Mouse (Mus musculus): Measurements from ENCODE around the gene Fam183b. TPM values are rescaled to one million over a fixed set of nuclear protein-coding genes. Genes with fewer than 3 reads are reported as not detected.
"Not testable (repeated sequence)": the region's sequence is repeated elsewhere in the genome, so short reads cannot be mapped to it uniquely, and the experiment has no call there.

The Fam183b gene
- total and polyA plus RNA-seq, 2 experiments from 2014 or later = 2.6 to 17.3 TPM

GRCm38 (mm10) chr11:58829764-58830163 is 28.0 kb upstream of the Fam183b start:
- Histone ChIP-seq H3K36me3 (ENCODE audit: insufficient read depth, low read length) (no peaks in the 10 kb centered on the region), H3K9me3 (ENCODE audit: low read length) (no peaks in the 10 kb centered on the region), H3K9ac (replicated peaks; ENCODE audit: low read length, poor library complexity, severe bottlenecking) (no peak overlapping the region), H3K27me3 (ENCODE audit: insufficient read depth, low read length) (no peaks in the 10 kb centered on the region), H3K4me3 (ENCODE audit: low read depth, low read length) (no peak overlapping the region), H3K4me1 (ENCODE audit: insufficient read depth, low read length) (no peaks in the 10 kb centered on the region), H3K27ac (ENCODE audit: low read depth, low read length) (no peak overlapping the region), H3K4me2 (ENCODE audit: low read depth, low read length, poor library complexity, severe bottlenecking) (no peak overlapping the region)
- ATAC-seq (ENCODE audit: low FRiP score) (no peak), DNase-seq (ENCODE audit: low spot score) (no peak)
- TF ChIP-seq CTCF (IDR thresholded peaks at IDR 0.05) = no peak
- 86% methylated on average over 3 of the region's 3 CpGs for WGBS

GRCm38 (mm10) chr11:58828937-58829336 is 27.2 kb upstream of the Fam183b start, which contains the start of gene Olfr312:
TSS of gene Olfr312 (plus strand) at chr11:58829237.
- not testable (repeated sequence) for H3K36me3 ChIP-seq (ENCODE audit: insufficient read depth, low read length); H3K27ac ChIP-seq (ENCODE audit: low read depth, low read length); H3K9me3 ChIP-seq (ENCODE audit: low read length); H3K4me2 ChIP-seq (ENCODE audit: low read depth, low read length, poor library complexity, severe bottlenecking); H3K27me3 ChIP-seq (ENCODE audit: insufficient read depth, low read length); DNase-seq (ENCODE audit: low spot score); H3K9ac ChIP-seq (replicated peaks; ENCODE audit: low read length, poor library complexity, severe bottlenecking); ATAC-seq (ENCODE audit: low FRiP score); H3K4me1 ChIP-seq (ENCODE audit: insufficient read depth, low read length); H3K4me3 ChIP-seq (ENCODE audit: low read depth, low read length)

- Histone ChIP-seq H3K4me3 (ENCODE audit: low read depth, low read length) (no peak overlapping the region), H3K9ac (replicated peaks; ENCODE audit: low read length, poor library complexity, severe bottlenecking) (no peak overlapping the region), H3K9me3 (ENCODE audit: low read length) (no peaks in the 10 kb centered on the region), H3K36me3 (ENCODE audit: insufficient read depth, low read length) (no peaks in the 10 kb centered on the region), H3K4me2 (ENCODE audit: low read depth, low read length, poor library complexity, severe bottlenecking) (no peak overlapping the region), H3K4me1 (ENCODE audit: insufficient read depth, low read length) (no peaks in the 10 kb centered on the region), H3K27me3 (ENCODE audit: insufficient read depth, low read length) (no peaks in the 10 kb centered on the region), H3K27ac (ENCODE audit: low read depth, low read length) (no peak overlapping the region)
- WGBS = 81% methylated on average over 1 of the region's 1 CpGs
- TF ChIP-seq CTCF (IDR thresholded peaks at IDR 0.05) = no peak
- ATAC-seq (ENCODE audit: low FRiP score) (no peak), DNase-seq (ENCODE audit: low spot score) (no peak)
Observed at GRCm38 (mm10) chr11:58815676-58816075, 13.9 kb upstream of the Fam183b start.

GRCm38 (mm10) chr11:58814700-58815099 is 12.9 kb upstream of the Fam183b start, which contains the start of gene Olfr313:
TSS of gene Olfr313 (plus strand) at chr11:58815000.
- not testable (repeated sequence) for ATAC-seq (ENCODE audit: low FRiP score); H3K9me3 ChIP-seq (ENCODE audit: low read length)
- 50% methylated on average over 1 of the region's 1 CpGs for WGBS

GRCm38 (mm10) chr11:58812001-58812400 is 10.2 kb upstream of the Fam183b start:
- Histone ChIP-seq H3K4me2 (ENCODE audit: low read depth, low read length, poor library complexity, severe bottlenecking) (no peak overlapping the region), H3K9me3 (ENCODE audit: low read length) (no peaks in the 10 kb centered on the region), H3K4me3 (ENCODE audit: low read depth, low read length) (no peak overlapping the region), H3K4me1 (ENCODE audit: insufficient read depth, low read length) (no peaks in the 10 kb centered on the region), H3K27ac (ENCODE audit: low read depth, low read length) (no peak overlapping the region), H3K9ac (replicated peaks; ENCODE audit: low read length, poor library complexity, severe bottlenecking) (no peak overlapping the region), H3K27me3 (ENCODE audit: insufficient read depth, low read length) (no peaks in the 10 kb centered on the region), H3K36me3 (ENCODE audit: insufficient read depth, low read length) (no peaks in the 10 kb centered on the region)
- DNase-seq (ENCODE audit: low spot score) (no peak), ATAC-seq (ENCODE audit: low FRiP score) (no peak)
- 3% methylated on average over 1 of the region's 1 CpGs for WGBS
- TF ChIP-seq CTCF (IDR thresholded peaks at IDR 0.05) = peak; percentile 53

More at GRCm38 (mm10) chr11:58814700-58815099, 12.9 kb upstream of the Fam183b start, which contains the start of gene Olfr313:
- not testable (repeated sequence) for H3K9ac ChIP-seq (replicated peaks; ENCODE audit: low read length, poor library complexity, severe bottlenecking); H3K27ac ChIP-seq (ENCODE audit: low read depth, low read length); H3K27me3 ChIP-seq (ENCODE audit: insufficient read depth, low read length); H3K4me3 ChIP-seq (ENCODE audit: low read depth, low read length); H3K36me3 ChIP-seq (ENCODE audit: insufficient read depth, low read length); H3K4me2 ChIP-seq (ENCODE audit: low read depth, low read length, poor library complexity, severe bottlenecking); DNase-seq (ENCODE audit: low spot score); H3K4me1 ChIP-seq (ENCODE audit: insufficient read depth, low read length)

- no peak for ATAC-seq (ENCODE audit: low FRiP score)
- Histone ChIP-seq H3K9me3 (ENCODE audit: low read length) (no peaks in the 10 kb centered on the region), H3K9ac (replicated peaks; ENCODE audit: low read length, poor library complexity, severe bottlenecking) (no peak overlapping the region), H3K36me3 (ENCODE audit: insufficient read depth, low read length) (no peaks in the 10 kb centered on the region), H3K27ac (ENCODE audit: low read depth, low read length) (no peak overlapping the region), H3K27me3 (ENCODE audit: insufficient read depth, low read length) (no peaks in the 10 kb centered on the region), H3K4me1 (ENCODE audit: insufficient read depth, low read length) (peaks cover 4% of the 10 kb centered on the region; the same call in 1 of the 2 replicates), H3K4me3 (ENCODE audit: low read depth, low read length) (no peak overlapping the region), H3K4me2 (ENCODE audit: low read depth, low read length, poor library complexity, severe bottlenecking) (no peak overlapping the region)
- no peak for TF ChIP-seq CTCF (IDR thresholded peaks at IDR 0.05)
- DNase-seq (ENCODE audit: low spot score) = no peak
- WGBS = 81% methylated on average over 2 of the region's 2 CpGs
Observed at GRCm38 (mm10) chr11:58804393-58804792, 2.6 kb upstream of the Fam183b start.

Measured in midbrain, postnatal 0 days (tissue).